Mouse (Mus musculus) gastrocnemius, postnatal 25 days (tissue): ENCODE data around the gene Pld3. TPM values are rescaled to one million over a fixed set of nuclear protein-coding genes. Genes with fewer than 3 reads are reported as not detected.

Source experiments
- DNase-seq: peaks from one replicate; pipeline ENCODE4 v3.0.0; 2022
- long read RNA-seq, 2 experiments: library from polyadenylated mRNA; stranded (forward); transcript quantifications; one replicate each; pipeline ENCODE4 v2.0.0; 2021
- total RNA-seq, 2 experiments: library from RNA; stranded (reverse); gene quantifications; 1 replicate in 1 of 2; 2 replicates in 1 of 2; pipeline ENCODE4 v1.2.3; 2021

Gene Pld3
- 10 to 100 TPM; 14.9 to 15.0 TPM for total RNA-seq
- long read RNA-seq, experiment 1, transcript Pld3-201 (14 exons, 2,282 nt) = major isoform, 7 of 19 reads
- long read RNA-seq, experiment 1, partial matches to known transcripts = 10 of 19 reads
- long read RNA-seq, experiment 1, other reads (novel, unspliced or antisense) = 2 of 19 reads
- long read RNA-seq, experiment 2, transcript Pld3-201 (14 exons, 2,282 nt) = major isoform, 12 of 23 reads
- long read RNA-seq, experiment 2, partial matches to known transcripts = 8 of 23 reads
- long read RNA-seq, experiment 2, other reads (novel, unspliced or antisense) = 3 of 23 reads

- DNase-seq = peak; percentile 96
Observed at GRCm38 (mm10) chr7:27552931-27553513, at the start of gene Pld3, which contains the start of gene 2310022A10Rik. Gene Pld3 (minus strand): TSS chr7:27553218. Gene 2310022A10Rik (plus strand): TSS chr7:27553233.

DNA sequence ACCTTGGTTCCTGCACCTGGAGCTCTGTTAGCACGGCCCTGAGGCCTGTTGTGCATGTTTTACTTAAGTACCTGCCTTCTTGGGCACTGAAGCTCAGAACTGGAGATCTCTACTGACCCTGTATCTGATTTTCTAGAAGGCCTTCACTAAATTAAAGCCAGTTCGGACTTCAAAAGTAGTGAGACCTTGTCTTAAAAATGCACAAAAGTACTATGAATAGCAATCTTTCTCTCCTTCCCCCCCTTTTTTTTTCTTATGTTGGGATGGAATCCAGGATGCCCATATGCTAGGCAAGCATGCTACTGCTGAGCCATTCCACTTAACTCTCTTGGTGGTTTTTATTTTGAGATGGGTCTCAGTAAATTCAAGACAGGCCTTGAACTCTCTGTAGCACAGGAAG, 49.1 kb upstream of the Pld3 start:
- no peak for DNase-seq

- DNase-seq = no peak
Observed at GRCm38 (mm10) chr7:27601628-27602027, 48.6 kb upstream of the Pld3 start.

DNA sequence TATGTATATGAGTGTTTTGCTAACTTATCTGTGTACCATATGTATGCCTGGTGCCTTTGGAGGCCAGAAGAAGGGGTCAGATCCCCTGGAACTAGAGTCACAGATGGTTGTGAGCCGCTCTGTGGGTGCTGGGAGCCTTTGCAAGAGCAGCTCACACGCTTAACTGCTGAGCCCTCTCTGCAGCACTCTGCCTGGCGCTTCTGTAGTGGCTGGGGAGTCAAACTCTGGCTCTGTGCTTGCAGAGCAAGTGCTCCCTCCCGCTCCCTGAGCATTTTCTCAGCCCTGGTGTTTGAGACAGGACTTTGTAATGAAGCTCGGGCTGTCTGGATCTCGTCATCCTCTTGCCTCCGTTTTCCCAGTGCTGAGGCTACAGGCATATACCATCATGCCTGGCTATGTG, 45.0 kb upstream of the Pld3 start:
- no peak for DNase-seq

DNA sequence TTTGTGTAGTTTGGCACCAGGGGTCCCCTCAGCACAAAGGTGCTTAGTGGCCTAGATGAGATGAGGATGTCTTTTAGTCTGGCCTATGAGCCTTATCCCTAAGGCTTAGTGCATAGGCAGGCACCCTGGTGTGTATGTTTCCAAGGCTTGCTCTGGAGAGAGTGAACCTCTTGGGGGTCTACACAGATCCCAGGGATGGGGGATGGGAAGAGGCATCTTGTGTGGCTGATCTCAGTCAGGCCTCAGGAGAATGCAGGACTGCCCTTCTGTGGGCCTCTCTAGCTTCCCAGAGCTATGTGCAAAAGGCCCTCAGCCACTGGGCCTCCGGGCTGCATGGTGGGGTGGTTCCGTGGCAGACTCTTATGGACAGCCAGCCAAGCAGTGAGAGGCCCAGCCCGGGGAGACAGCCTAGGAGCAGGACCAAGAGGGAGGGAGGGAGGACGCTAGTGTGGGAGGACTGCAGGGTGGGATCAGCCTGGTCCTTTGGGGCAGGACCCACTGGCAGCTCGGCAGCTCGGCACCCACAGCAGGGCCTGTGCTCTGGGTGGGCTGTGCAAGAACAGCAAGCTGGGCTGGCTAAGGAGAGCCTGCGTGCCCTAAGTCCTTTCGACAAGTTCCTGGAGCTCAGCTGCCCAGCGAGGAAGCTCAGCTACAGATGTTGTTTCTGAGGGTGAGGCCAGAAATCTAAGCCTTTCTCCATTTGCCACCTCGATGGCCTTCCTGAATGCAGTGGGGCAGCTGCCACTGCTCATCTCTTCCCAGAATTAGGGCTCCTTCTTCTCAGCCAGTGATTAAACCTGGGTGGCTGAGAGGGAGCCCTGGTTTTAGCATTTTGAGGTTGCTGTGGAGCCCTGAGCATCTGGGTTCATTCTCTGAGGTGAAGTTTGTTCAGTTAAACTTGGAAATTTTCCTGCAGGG, 43.8 kb upstream of the Pld3 start:
- peak; percentile 73 for DNase-seq

DNA sequence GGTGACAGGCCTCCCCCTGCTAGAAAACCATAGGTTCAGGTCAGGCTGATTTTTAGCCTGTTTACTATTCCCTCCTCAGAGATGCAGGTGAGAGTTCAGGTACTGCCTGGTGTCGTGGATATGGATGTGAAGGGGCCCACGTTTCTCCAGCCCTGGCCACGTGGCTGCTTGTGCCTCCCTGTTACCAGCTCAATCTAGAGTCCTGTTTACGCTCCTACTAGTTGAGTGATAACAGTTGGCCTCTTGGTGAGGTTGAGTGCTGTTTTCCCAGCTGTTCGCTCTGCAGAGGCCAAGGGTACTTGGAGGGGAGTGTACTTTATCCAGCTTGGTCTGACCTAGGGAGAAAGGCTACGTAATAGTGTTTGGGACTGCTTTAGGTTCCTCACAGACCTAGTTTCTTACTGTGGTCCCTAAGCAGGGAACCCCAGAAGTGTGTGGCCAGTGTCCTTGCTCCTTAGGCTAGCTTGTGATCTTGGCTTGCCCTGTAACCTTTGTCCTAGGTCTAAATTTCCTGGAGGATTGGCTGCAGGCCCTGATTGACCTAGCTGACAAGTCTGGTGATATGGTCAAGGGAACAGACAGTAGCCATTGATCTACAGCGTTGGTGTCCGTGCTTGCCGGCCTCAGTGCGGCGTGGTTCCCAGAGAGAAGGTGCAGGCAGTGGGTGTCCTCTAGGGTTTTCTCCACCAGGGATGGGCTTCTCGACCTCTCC, 40.1 kb upstream of the Pld3 start:
- no peak for DNase-seq

DNA sequence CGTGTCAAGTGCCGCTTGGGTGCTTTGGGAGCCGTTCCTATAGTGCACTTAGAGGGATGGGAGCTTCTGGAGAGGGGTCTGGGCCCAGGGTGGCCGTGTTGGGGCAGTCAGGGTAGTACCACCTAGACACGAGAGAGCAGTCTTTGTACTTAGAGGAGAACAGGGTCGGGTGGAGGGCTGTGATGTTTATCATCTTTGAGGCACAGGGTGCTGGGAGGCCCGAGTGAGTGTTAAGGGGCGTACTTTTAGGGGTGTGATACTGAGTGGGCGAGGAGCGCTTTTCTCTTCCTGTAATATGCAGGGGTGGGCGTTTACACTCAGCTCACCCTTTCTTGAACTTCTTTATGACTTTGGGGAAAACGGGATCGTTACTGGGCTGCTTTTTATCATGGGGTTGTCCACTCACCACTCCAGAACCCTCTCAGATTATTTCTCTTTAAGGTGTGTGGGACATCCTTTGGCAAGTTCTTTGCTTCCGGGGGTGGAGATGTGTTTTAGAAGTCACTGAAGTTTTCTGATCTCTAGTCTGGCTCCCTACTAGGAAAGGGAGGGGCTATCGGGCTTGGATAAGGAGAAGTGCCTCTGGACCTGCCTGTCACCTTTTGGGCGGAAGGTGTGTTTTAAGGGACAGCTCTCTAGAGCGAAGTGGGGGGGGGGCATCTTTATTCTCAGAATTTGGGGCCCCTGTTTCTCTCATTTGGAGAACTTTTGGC, 39.4 kb upstream of the Pld3 start:
- no peak for DNase-seq

DNA sequence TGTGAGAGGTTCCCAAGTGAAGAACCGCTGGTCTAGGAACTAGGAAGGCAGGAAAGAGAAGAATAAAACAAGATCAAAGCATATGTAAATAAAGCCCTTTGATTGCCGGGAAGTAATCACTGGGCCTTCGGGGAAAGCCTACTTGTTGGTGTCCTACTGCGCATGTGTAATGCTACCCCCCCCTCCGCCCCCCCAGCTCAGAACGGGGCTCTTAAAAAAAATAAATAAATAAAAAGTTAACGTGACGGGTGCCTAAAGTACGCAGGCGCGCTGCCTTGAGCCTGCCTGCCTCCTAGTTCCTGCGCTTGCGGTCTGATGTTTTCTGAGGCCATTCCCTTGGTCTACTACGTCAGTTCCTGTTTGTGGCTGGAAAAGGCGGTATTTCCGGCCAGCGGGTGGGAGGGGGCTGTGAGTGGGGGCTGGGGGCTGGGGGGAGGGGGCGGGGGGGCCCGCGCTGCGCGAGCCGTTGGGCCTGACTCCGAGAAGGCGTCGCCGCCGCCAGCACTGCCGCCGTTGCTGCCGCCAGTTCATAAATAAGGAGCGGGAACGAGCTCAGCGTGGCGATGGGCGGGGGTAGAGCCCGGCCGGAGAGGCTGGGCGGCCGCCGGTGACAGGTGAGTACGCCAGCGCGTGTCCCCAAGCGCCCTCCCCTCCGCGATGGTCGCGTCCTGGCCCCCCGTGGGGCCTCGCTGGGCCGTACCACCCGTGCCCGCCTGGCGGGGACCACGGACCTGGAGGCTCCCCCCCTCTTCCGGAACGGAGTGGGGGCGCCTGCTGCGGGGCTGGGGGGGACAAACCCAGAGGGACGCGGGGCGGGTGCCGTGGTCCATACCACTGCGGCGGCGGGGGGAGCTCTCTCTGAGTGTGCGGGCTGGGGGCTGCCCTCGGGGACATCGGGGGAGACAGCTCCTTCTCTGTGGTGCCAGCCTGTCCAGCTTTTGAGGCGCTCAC, 38.5 kb upstream of the Pld3 start, which contains the start of gene Akt2:
Akt2 (plus strand) TSS at position 287 of the 951 bp plus-strand sequence.
- DNase-seq = peak; percentile 92

DNA sequence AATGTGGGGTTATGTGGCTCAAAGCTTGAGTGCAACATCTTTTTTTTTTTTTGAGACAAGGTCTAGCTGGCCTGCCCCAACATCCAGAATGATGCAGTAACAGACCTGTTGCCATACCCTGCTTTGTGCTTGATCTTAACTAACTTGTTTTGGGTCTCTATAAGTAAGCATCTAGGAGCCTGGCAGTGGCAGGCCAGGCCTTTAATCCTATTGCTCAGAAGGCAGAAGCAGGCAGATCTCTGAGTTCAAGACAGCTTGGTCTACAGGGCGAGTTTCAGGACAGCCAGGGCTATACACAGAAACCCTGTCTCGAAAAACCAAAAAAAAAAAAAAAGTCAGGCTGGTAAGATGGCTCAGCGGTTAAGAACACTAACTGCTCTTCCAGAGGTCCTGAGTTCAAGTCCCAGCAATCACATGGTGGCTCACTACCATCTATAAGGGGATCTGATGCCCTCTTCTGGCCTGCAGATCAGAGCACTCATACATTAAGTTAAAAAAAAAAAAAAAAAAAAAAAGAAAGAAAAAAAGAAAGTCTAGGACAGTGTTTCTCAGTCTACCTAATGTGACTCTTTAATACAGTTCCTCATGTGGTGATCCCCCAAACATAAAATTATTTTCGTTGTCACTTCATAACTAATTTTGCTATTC, 37.7 kb upstream of the Pld3 start:
- no peak for DNase-seq

DNA sequence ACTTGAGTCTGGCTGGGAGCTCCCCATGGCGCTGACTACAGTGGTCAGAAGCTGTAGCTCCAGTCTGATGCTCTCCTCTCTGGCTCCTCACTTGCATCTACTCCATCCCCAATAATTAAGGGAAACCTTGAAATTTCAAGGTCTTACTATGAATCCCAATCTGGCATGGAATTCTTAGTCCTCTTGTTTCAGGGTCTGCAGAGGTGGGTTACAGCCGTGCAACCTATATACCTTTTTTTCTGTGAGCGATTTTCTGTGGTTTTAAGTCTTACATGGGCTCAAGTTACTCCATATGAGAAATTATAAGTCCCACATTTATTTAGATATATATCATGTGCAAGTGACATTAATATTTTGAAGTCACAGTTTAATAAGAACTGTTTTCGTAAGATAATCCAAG, 37.1 kb upstream of the Pld3 start:
- DNase-seq = no peak

- no peak for DNase-seq
Observed at GRCm38 (mm10) chr7:27587741-27588140, 34.7 kb upstream of the Pld3 start.

- no peak for DNase-seq
Observed at GRCm38 (mm10) chr7:27586861-27587260, 33.8 kb upstream of the Pld3 start.

- no peak for DNase-seq
Observed at GRCm38 (mm10) chr7:27580380-27581174, 27.6 kb upstream of the Pld3 start.

- DNase-seq = no peak
Observed at GRCm38 (mm10) chr7:27578465-27578864, 25.4 kb upstream of the Pld3 start.

GRCm38 (mm10) chr7:27577589-27577988, 24.6 kb upstream of the Pld3 start:
- no peak for DNase-seq

- peak; percentile 41 for DNase-seq
Observed at GRCm38 (mm10) chr7:27576914-27577313, 23.9 kb upstream of the Pld3 start.

GRCm38 (mm10) chr7:27574124-27574880, 21.3 kb upstream of the Pld3 start:
- no peak for DNase-seq

DNA sequence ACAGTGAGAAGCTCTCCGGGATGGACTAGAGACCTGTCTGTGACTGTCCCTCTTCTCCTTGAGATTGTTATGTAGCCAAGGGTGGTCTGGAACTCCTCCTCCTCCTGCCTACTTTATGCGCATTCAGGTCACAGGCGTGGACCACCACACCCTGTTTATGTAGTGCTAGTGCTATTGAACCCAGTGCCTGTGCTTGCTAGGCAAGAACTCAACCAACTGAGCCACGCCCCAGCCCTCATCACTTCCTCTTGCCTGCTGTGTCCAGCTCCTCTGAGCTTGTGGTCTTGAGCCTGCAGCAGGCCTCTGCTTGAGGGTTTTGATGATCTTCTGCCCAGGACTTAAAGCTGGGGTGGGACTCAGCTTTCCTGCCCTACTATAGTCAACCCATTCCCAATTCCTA, 19.1 kb upstream of the Pld3 start:
- DNase-seq = no peak
